Mouse (Mus musculus): ENCODE measurements around the gene Clip4. TPM values are rescaled to one million over a fixed set of nuclear protein-coding genes. Genes with fewer than 3 reads are reported as not detected.

The Clip4 gene
- polyA plus RNA-seq, 1 experiment from 2014 or later: 1.3 TPM

DNA sequence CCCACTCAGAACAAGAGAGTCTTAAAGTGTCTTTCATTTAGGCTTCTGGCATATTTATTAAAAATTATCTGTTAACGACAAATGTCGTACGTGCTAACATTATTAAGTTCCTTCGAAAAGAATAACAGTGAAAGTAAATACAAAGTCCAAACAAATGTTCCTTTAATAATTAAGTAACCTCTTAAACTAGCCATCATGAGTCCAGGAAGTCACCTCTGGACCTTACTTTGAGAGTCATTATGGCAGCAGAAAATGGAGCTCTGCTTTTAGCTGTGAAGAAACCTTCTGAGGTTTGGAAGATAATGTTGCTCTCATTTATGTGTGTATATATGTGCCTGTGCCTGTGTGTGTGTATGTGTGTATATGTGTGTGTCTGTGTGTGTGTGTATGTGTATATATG is 35.6 kb downstream of the Clip4 start:
- WGBS: 87% methylated on average over 4 of the region's 4 CpGs
- H3K36me3 ChIP-seq (ENCODE audit: control insufficient read depth, insufficient read depth, low read length): no peaks in the 10 kb centered on the region
- H3K27me3 ChIP-seq (replicated peaks; ENCODE audit: control insufficient read depth, insufficient read depth, low read length): no peaks in the 10 kb centered on the region
- H3K9ac ChIP-seq (ENCODE audit: low read depth, low read length): no peak overlapping the region
- H3K9me3 ChIP-seq (ENCODE audit: control insufficient read depth, low read length): no peaks in the 10 kb centered on the region
- H3K4me2 ChIP-seq: no peak overlapping the region
- ATAC-seq (replicated peaks; ENCODE audit: low FRiP score) (no peak), DNase-seq (ENCODE audit: low spot score) (no peak)
- no peak overlapping the region for H3K4me3 ChIP-seq (ENCODE audit: low read depth, low read length)
- H3K4me1 ChIP-seq (replicated peaks; ENCODE audit: control insufficient read depth, insufficient read depth, low read length): no peaks in the 10 kb centered on the region
- H3K27ac ChIP-seq (ENCODE audit: low read depth, low read length): no peak overlapping the region

GRCm38 (mm10) chr17:71811070-71811469 is 42.8 kb downstream of the Clip4 start:
- Histone ChIP-seq H3K4me2 (no peak overlapping the region), H3K27ac (ENCODE audit: low read depth, low read length) (no peak overlapping the region), H3K9me3 (ENCODE audit: control insufficient read depth, low read length) (no peaks in the 10 kb centered on the region), H3K4me3 (ENCODE audit: low read depth, low read length) (no peak overlapping the region), H3K27me3 (replicated peaks; ENCODE audit: control insufficient read depth, insufficient read depth, low read length) (no peaks in the 10 kb centered on the region), H3K9ac (ENCODE audit: low read depth, low read length) (no peak overlapping the region), H3K4me1 (replicated peaks; ENCODE audit: control insufficient read depth, insufficient read depth, low read length) (no peaks in the 10 kb centered on the region), H3K36me3 (ENCODE audit: control insufficient read depth, insufficient read depth, low read length) (no peaks in the 10 kb centered on the region)
- DNase-seq (ENCODE audit: low spot score): peak; percentile 31
- ATAC-seq (replicated peaks; ENCODE audit: low FRiP score): no peak; the same call in 1 of the 2 replicates
- 53% methylated on average over 8 of the region's 8 CpGs for WGBS

DNA sequence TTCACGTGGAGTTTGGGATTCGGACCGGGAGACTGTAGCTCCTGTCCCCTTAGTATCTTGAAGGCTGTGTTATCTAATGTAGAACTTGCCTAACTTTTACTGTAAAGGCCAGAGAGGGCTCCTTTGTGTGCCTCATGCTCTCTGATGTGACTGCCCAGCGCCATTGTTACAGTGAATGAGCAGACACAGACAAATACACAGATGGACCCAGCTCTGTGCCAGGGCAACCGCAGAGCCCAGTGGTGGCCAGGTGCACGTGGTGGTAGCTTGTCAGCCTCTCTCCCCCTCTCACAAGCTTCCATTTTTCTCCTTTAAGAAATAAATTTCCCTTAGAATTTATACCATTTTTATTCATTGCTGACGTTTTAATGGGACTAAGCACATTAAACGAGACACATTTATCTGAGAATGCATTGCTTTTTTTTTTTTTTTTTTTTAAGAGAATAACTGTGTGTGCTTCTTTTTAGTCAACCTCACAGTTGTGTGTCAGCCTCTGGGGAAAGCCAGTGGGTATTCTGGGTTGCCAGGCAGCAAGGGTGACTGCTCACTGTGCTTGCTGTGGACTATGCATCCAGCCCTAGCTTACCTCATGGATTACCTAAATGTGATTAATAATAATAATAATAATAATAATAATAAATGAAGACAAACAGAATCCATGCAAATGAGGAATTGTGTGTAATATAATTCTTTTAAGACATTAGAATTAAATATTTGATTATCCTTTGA is 48.0 kb downstream of the Clip4 start:
- H3K9me3 ChIP-seq (ENCODE audit: control insufficient read depth, low read length): no peaks in the 10 kb centered on the region
- DNase-seq (ENCODE audit: low spot score) (no peak), ATAC-seq (replicated peaks; ENCODE audit: low FRiP score) (no peak)
- H3K4me1 ChIP-seq (replicated peaks; ENCODE audit: control insufficient read depth, insufficient read depth, low read length): no peaks in the 10 kb centered on the region
- no peaks in the 10 kb centered on the region for H3K36me3 ChIP-seq (ENCODE audit: control insufficient read depth, insufficient read depth, low read length)
- H3K4me2 ChIP-seq: no peak overlapping the region
- H3K27me3 ChIP-seq (replicated peaks; ENCODE audit: control insufficient read depth, insufficient read depth, low read length): no peaks in the 10 kb centered on the region
- H3K9ac ChIP-seq (ENCODE audit: low read depth, low read length): no peak overlapping the region
- 82% methylated on average over 8 of the region's 8 CpGs for WGBS
- no peak overlapping the region for H3K27ac ChIP-seq (ENCODE audit: low read depth, low read length)
- no peak overlapping the region for H3K4me3 ChIP-seq (ENCODE audit: low read depth, low read length)

DNA sequence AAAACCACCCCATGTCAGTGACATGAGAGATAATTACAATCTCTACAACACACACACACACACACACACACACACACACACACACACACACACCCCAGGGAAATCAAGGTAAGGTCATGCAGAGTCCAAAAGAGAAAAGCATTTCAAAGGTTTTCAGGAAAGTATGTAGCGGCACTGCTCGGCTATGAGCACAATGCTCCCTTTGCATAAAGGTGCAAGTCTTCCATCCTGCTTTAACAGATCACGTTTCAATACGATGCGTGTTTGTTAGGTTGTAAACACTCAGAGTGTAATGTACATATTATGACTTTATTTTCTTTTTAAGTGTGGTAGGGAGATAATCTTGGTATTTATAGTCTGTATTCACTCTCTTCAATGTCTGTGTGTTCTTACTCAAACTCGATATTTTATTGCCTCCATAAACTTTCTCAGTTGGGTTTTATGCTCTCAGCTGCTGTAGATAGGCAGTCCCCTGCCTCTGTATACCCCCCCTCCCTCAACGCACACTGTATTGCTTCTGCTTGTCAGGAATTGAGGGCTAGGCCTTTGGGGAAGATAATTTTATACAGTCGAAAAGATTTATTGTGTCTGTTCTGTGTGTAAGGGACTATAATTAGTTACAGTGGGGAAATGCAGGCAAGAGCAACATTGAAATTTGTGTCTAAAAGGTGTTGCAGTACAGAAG is 55.5 kb downstream of the Clip4 start:
- no peaks in the 10 kb centered on the region for H3K27me3 ChIP-seq (replicated peaks; ENCODE audit: control insufficient read depth, insufficient read depth, low read length)
- H3K4me2 ChIP-seq: no peak overlapping the region
- H3K9me3 ChIP-seq (ENCODE audit: control insufficient read depth, low read length): no peaks in the 10 kb centered on the region
- WGBS: 78% methylated on average over 8 of the region's 8 CpGs
- H3K36me3 ChIP-seq (ENCODE audit: control insufficient read depth, insufficient read depth, low read length): no peaks in the 10 kb centered on the region
- ATAC-seq (replicated peaks; ENCODE audit: low FRiP score): no peak
- no peak for DNase-seq (ENCODE audit: low spot score)
- no peak overlapping the region for H3K9ac ChIP-seq (ENCODE audit: low read depth, low read length)
- H3K27ac ChIP-seq (ENCODE audit: low read depth, low read length): no peak overlapping the region
- no peak overlapping the region for H3K4me3 ChIP-seq (ENCODE audit: low read depth, low read length)
- H3K4me1 ChIP-seq (replicated peaks; ENCODE audit: control insufficient read depth, insufficient read depth, low read length): no peaks in the 10 kb centered on the region; the same call in 1 of the 2 replicates

- DNase-seq (ENCODE audit: low spot score) (no peak), ATAC-seq (replicated peaks; ENCODE audit: low FRiP score) (no peak)
- Histone ChIP-seq H3K27ac (ENCODE audit: low read depth, low read length) (no peak overlapping the region), H3K4me2 (no peak overlapping the region), H3K4me1 (replicated peaks; ENCODE audit: control insufficient read depth, insufficient read depth, low read length) (no peaks in the 10 kb centered on the region; the same call in 1 of the 2 replicates), H3K9ac (ENCODE audit: low read depth, low read length) (no peak overlapping the region), H3K9me3 (ENCODE audit: control insufficient read depth, low read length) (no peaks in the 10 kb centered on the region), H3K27me3 (replicated peaks; ENCODE audit: control insufficient read depth, insufficient read depth, low read length) (no peaks in the 10 kb centered on the region), H3K36me3 (ENCODE audit: control insufficient read depth, insufficient read depth, low read length) (no peaks in the 10 kb centered on the region), H3K4me3 (ENCODE audit: low read depth, low read length) (no peak overlapping the region)
- WGBS: 51% methylated on average over 3 of the region's 3 CpGs
These were observed 58.3 kb downstream of the Clip4 start for GRCm38 (mm10) chr17:71826603-71827002.

DNA sequence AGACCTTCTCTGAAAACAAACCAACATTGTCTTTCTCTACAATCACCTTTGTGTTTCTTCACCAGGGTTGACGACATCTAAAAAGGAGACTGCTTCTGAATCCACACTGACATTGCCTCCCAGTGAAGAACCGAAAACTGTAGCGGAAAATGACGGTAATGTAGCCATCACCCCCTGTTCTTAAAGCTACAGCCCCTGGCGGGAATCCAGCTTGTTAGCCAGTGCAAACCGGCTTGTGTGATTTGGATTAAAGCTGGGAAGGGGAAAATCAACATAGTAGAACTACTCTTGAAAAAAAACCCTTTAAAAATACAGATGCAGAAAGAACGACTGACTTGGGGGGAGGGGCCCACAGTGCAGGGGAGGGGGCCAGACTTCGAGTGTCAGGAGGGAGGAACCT is 59.4 kb downstream of the Clip4 start:
- no peak overlapping the region for H3K4me2 ChIP-seq
- H3K27ac ChIP-seq (ENCODE audit: low read depth, low read length): no peak overlapping the region
- ATAC-seq (replicated peaks; ENCODE audit: low FRiP score): no peak
- no peak overlapping the region for H3K4me3 ChIP-seq (ENCODE audit: low read depth, low read length)
- no peaks in the 10 kb centered on the region for H3K9me3 ChIP-seq (ENCODE audit: control insufficient read depth, low read length)
- no peaks in the 10 kb centered on the region; the same call in 1 of the 2 replicates for H3K4me1 ChIP-seq (replicated peaks; ENCODE audit: control insufficient read depth, insufficient read depth, low read length)
- DNase-seq (ENCODE audit: low spot score): no peak
- WGBS: 70% methylated on average over 8 of the region's 8 CpGs
- no peaks in the 10 kb centered on the region for H3K36me3 ChIP-seq (ENCODE audit: control insufficient read depth, insufficient read depth, low read length)
- H3K9ac ChIP-seq (ENCODE audit: low read depth, low read length): no peak overlapping the region
- no peaks in the 10 kb centered on the region for H3K27me3 ChIP-seq (replicated peaks; ENCODE audit: control insufficient read depth, insufficient read depth, low read length)

DNA sequence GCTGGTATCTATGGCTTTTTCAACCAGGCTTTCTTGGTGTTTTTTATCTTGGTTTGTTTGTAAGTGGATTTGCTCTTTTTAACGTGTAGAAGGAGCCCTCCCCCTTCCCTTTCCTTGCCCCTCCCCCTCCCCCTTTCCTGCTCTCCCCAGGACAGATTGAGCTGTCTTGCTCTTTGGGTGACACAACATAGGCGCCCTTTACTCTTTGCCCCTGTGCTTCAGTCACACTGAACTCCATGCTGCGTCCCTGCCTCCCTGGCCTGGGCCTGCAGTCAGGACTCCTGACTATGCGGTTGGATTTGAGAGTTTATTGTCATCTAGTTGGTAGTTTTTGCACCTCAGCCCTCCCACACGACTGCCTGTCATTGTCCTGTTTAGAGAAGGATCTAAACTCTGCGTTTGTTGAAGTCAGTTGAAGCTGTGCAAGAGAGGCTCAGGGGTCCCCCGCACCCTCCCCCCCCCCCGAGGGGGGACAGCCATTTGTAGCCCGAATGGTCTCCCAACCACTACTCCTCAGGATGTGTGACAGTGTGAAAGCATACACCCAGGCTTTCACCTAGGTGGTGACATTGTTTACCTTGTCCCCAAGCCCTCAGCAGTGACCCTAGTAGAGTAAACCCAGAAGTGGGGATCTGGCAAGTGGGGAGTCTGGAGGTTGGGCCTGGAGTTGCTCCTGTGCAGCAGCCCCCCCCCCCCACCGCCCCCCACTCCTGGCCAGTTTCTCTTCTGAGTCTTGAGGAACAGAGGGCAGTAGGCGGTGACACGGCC is 60.6 kb downstream of the Clip4 start:
- Histone ChIP-seq H3K9me3 (ENCODE audit: control insufficient read depth, low read length) (no peaks in the 10 kb centered on the region), H3K4me2 (no peak overlapping the region), H3K27me3 (replicated peaks; ENCODE audit: control insufficient read depth, insufficient read depth, low read length) (no peaks in the 10 kb centered on the region), H3K4me1 (replicated peaks; ENCODE audit: control insufficient read depth, insufficient read depth, low read length) (no peaks in the 10 kb centered on the region; the same call in 1 of the 2 replicates), H3K9ac (ENCODE audit: low read depth, low read length) (no peak overlapping the region), H3K36me3 (ENCODE audit: control insufficient read depth, insufficient read depth, low read length) (no peaks in the 10 kb centered on the region), H3K4me3 (ENCODE audit: low read depth, low read length) (no peak overlapping the region), H3K27ac (ENCODE audit: low read depth, low read length) (no peak overlapping the region)
- 36% methylated on average over 12 of the region's 12 CpGs for WGBS
- no peak for DNase-seq (ENCODE audit: low spot score)
- ATAC-seq (replicated peaks; ENCODE audit: low FRiP score): no peak; the same call in 1 of the 2 replicates

- ATAC-seq (replicated peaks; ENCODE audit: low FRiP score) (no peak), DNase-seq (ENCODE audit: low spot score) (no peak)
- whole genome bisulfite sequencing: 82% methylated on average over 3 of the region's 3 CpGs
- no peak overlapping the region for H3K27ac ChIP-seq (ENCODE audit: low read depth, low read length)
- no peaks in the 10 kb centered on the region; the same call in 1 of the 2 replicates for H3K4me1 ChIP-seq (replicated peaks; ENCODE audit: control insufficient read depth, insufficient read depth, low read length)
- H3K36me3 ChIP-seq (ENCODE audit: control insufficient read depth, insufficient read depth, low read length): no peaks in the 10 kb centered on the region
- H3K9me3 ChIP-seq (ENCODE audit: control insufficient read depth, low read length): no peaks in the 10 kb centered on the region
- H3K27me3 ChIP-seq (replicated peaks; ENCODE audit: control insufficient read depth, insufficient read depth, low read length): no peaks in the 10 kb centered on the region
- no peak overlapping the region for H3K4me2 ChIP-seq
- H3K4me3 ChIP-seq (ENCODE audit: low read depth, low read length): no peak overlapping the region
- no peak overlapping the region for H3K9ac ChIP-seq (ENCODE audit: low read depth, low read length)
These were observed 63.7 kb downstream of the Clip4 start for GRCm38 (mm10) chr17:71831960-71832359.
